Mouse (Mus musculus): ENCODE measurements around the gene Vcl. TPM values are rescaled to one million over a fixed set of nuclear protein-coding genes. Genes with fewer than 3 reads are reported as not detected.

Gene Vcl
- polyA plus RNA-seq, 1 experiment from 2014 or later, result 39.9 TPM

DNA sequence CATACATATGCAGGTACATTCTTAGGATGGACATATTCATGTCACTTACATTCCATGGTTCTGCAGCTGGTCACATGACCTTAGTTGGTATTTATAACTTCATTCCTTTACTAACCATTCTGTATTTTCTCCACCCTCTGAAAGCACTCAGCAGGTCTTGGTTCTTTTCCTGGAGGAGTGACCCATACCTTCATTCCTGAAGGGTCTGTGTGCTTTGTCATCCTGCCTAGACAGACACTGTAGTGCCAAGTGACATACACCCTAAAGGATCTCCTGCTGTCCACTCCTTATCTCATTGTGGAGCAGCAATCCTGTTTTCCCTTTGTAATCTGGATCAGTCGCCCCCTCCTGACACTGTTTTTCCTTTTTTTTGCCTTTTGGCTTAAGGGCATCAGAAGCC is 153.6 kb downstream of the Vcl start:
- Histone ChIP-seq H3K4me3 (replicated peaks; ENCODE audit: low read depth, low read length) (no peak overlapping the region), H3K4me2 (ENCODE audit: low read length) (no peak overlapping the region), H3K27me3 (ENCODE audit: insufficient read depth, low read length) (no peaks in the 10 kb centered on the region), H3K9ac (ENCODE audit: low read depth, low read length) (no peak overlapping the region), H3K36me3 (ENCODE audit: insufficient read depth, low read length) (no peaks in the 10 kb centered on the region), H3K27ac (no peak overlapping the region), H3K4me1 (replicated peaks; ENCODE audit: insufficient read depth, low read length) (peaks cover 10% of the 10 kb centered on the region), H3K9me3 (replicated peaks; ENCODE audit: low read length) (no peaks in the 10 kb centered on the region)
- DNase-seq (ENCODE audit: low spot score) (no peak), ATAC-seq (replicated peaks; ENCODE audit: low FRiP score, low read depth) (no peak)
- WGBS, result 63% methylated on average over 1 of the region's 1 CpGs
- TF ChIP-seq CTCF (IDR thresholded peaks at IDR 0.05; ENCODE audit: low read depth), result no peak

Other genes starting within 250 kb of the Vcl start
- 21.6 and 22.4 TPM in 2 replicates for gene Fut11, start 234.4 kb upstream of the Vcl start, polyA plus RNA-seq (2015; fragmentation: Nextera tagmentation; extraction: Ambion mirVana)
- 195 and 223 TPM in 2 replicates for gene Chchd1, start 226.4 kb upstream of the Vcl start, polyA plus RNA-seq (2015; fragmentation: Nextera tagmentation; extraction: Ambion mirVana)
- gene Zswim8, start 221.8 kb upstream of the Vcl start, polyA plus RNA-seq (2015; fragmentation: Nextera tagmentation; extraction: Ambion mirVana), result 20.2 and 20.6 TPM in 2 replicates
- 18.2 and 19.3 TPM in 2 replicates for gene Ndst2, start 194.8 kb upstream of the Vcl start, polyA plus RNA-seq (2015; fragmentation: Nextera tagmentation; extraction: Ambion mirVana)
- gene Camk2g, start 135.3 kb upstream of the Vcl start, polyA plus RNA-seq (2015; fragmentation: Nextera tagmentation; extraction: Ambion mirVana), result 36.5 and 45.5 TPM in 2 replicates
- 70.2 and 74.7 TPM in 2 replicates for gene Plau, start 92.7 kb upstream of the Vcl start, polyA plus RNA-seq (2015; fragmentation: Nextera tagmentation; extraction: Ambion mirVana)
- gene Ap3m1, start 123.1 kb downstream of the Vcl start, polyA plus RNA-seq (2015; fragmentation: Nextera tagmentation; extraction: Ambion mirVana), result 50.7 and 55.4 TPM in 2 replicates
- gene Adk, start 123.2 kb downstream of the Vcl start, polyA plus RNA-seq (2015; fragmentation: Nextera tagmentation; extraction: Ambion mirVana), result 193 and 196 TPM in 2 replicates

All from kidney, postnatal 0 days (tissue).